Mouse (Mus musculus): ENCODE data around the gene Incenp.

GRCm38 (mm10) chr19:9899780-9900146 is 412 bp upstream of the Incenp start:
- TF ChIP-seq POLR2A (IDR thresholded peaks at IDR 0.05; ENCODE audit: insufficient read depth, low read depth, low read length) (no peak), CTCF (IDR thresholded peaks at IDR 0.05; ENCODE audit: insufficient read depth, low read depth, low read length) (no peak)

All from olfactory bulb, adult 2 months (tissue).